Mouse (Mus musculus): Measurements from ENCODE around the gene Hic2. TPM values are rescaled to one million over a fixed set of nuclear protein-coding genes. Genes with fewer than 3 reads are reported as not detected.

The Hic2 gene
- 5.8 and 5.9 TPM in 2 replicates for total RNA-seq (2012; rRNA removed)
- polyA plus RNA-seq (2012; ENCODE audit: insufficient read depth in 1 of 2, insufficient read length in 2 of 2, low read depth in 1 of 2, low replicate concordance in 2 of 2, missing spikeins in 1 of 2): 1 to 10 TPM in 1 of 2 experiments, not detected in 1; 9.5 TPM

- H3K4me3 ChIP-seq (ENCODE audit: control insufficient read depth in 1 of 2, insufficient read depth in 1 of 2, low read depth in 2 of 2, low read length in 2 of 2): peak within 1 kb of the TSS; percentile 88 to 97
- H3K27ac ChIP-seq (ENCODE audit: control insufficient read depth, low read depth, low read length): peak within 1 kb of the TSS; percentile 61
- DNase-seq (ENCODE audit: low read depth, low spot score): peak; percentile 94
- H3K79me2 ChIP-seq (ENCODE audit: control insufficient read depth, insufficient read depth, low read length, poor library complexity): peaks cover 25% of the 10 kb centered on the region
- H3K9me3 ChIP-seq (replicated peaks; ENCODE audit: insufficient read depth, low read length): no peaks in the 10 kb centered on the region
- peaks cover 0 to 27% of the 10 kb centered on the region in 2 experiments; a peak in 2 of 4 replicates for H3K36me3 ChIP-seq (ENCODE audit: control insufficient read depth in 1 of 2, insufficient read depth in 2 of 2, low read length in 2 of 2)
- no peak for TF ChIP-seq EP300 (IDR thresholded peaks at IDR 0.05; ENCODE audit: low read depth in 1 of 2, low read length in 2 of 2)
- TF ChIP-seq POLR2AphosphoS5 (IDR thresholded peaks at IDR 0.05; ENCODE audit: borderline replicate concordance, low read depth, low read length): no peak
- TF ChIP-seq NRF1 (IDR thresholded peaks at IDR 0.05; ENCODE audit: insufficient read depth, low read depth, low read length, poor library complexity, severe bottlenecking): no peak
- peak; percentile 70; the same call in 1 of the 2 replicates for TF ChIP-seq POLR2AphosphoS2 (IDR thresholded peaks at IDR 0.05; ENCODE audit: low read length)
- TF ChIP-seq TCF12 (IDR thresholded peaks at IDR 0.05; ENCODE audit: low read depth, low read length): peak; percentile 68; the same call in 1 of the 2 replicates
- no peak for TF ChIP-seq ELF1 (IDR thresholded peaks at IDR 0.05; ENCODE audit: low read depth, low read length)
- TF ChIP-seq USF2 (IDR thresholded peaks at IDR 0.05; ENCODE audit: borderline replicate concordance in 1 of 2, insufficient read depth in 1 of 2, low read depth in 1 of 2, low read length in 2 of 2): no peak
- TF ChIP-seq POLR2A (IDR thresholded peaks at IDR 0.05; ENCODE audit: control insufficient read depth in 1 of 2, insufficient read depth in 1 of 2, low read depth in 1 of 2, low read length in 2 of 2, poor library complexity in 1 of 2): peak; percentile 84 to 92; a peak in 3 of 4 replicates
- TF ChIP-seq NELFE (IDR thresholded peaks at IDR 0.05; ENCODE audit: low read depth, low read length): peak; percentile 88
- no peak for TF ChIP-seq KAT2A (conservative IDR thresholded peaks at IDR 0.05; ENCODE audit: low read depth, low read length)
- peak; percentile 35; the same call in 1 of the 2 replicates for TF ChIP-seq ETS1 (IDR thresholded peaks at IDR 0.05; ENCODE audit: low read depth, low read length)
- TF ChIP-seq MYB (IDR thresholded peaks at IDR 0.05; ENCODE audit: low read depth, low read length): no peak
- no peak for TF ChIP-seq GABPA (IDR thresholded peaks at IDR 0.05; ENCODE audit: low read depth, low read length)
- peak; percentile 67; the same call in 1 of the 2 replicates for TF ChIP-seq ZMIZ1 (IDR thresholded peaks at IDR 0.05; ENCODE audit: low read depth, low read length)
- TF ChIP-seq SIN3A (IDR thresholded peaks at IDR 0.05; ENCODE audit: low read length): peak; percentile 71
- TF ChIP-seq TBP (IDR thresholded peaks at IDR 0.05; ENCODE audit: low read depth, low read length): 0 out of 2 replicates have a peak, but pooled peaks have one; percentile 14
- no peak; the same call in 1 of the 2 replicates for TF ChIP-seq MAZ (IDR thresholded peaks at IDR 0.05; ENCODE audit: low read depth, low read length)
- TF ChIP-seq HCFC1 (IDR thresholded peaks at IDR 0.05; ENCODE audit: low read depth, low read length): peak; percentile 59
- no peak for TF ChIP-seq CHD2 (IDR thresholded peaks at IDR 0.05; ENCODE audit: low read length)
- peak within 1 kb of the TSS; percentile 95 for H3K9ac ChIP-seq (ENCODE audit: control insufficient read depth, low read depth, low read length, poor library complexity, severe bottlenecking)
- peaks cover 20 to 40% of the 10 kb centered on the region in 2 experiments for H3K4me1 ChIP-seq (ENCODE audit: control insufficient read depth in 1 of 2, insufficient read depth in 2 of 2, low read length in 2 of 2)
- no peaks in the 10 kb centered on the region for H3K27me3 ChIP-seq (ENCODE audit: control insufficient read depth in 1 of 2, insufficient read depth in 2 of 2, low read length in 2 of 2)
These were observed at the start of gene Hic2 for GRCm38 (mm10) chr16:17232794-17233701. Gene Hic2, plus strand, starts transcription at chr16:17233572.
